Mouse (Mus musculus): ENCODE data around the gene H2-Ab1. TPM values are rescaled to one million over a fixed set of nuclear protein-coding genes. Genes with fewer than 3 reads are reported as not detected.

The H2-Ab1 gene
- polyA plus RNA-seq, 1 experiment from 2014 or later: 0.95 TPM

GRCm38 (mm10) chr17:34286501-34286900 lies 29.0 kb downstream of the H2-Ab1 start:
- Histone ChIP-seq H3K4me3 (replicated peaks; ENCODE audit: low read length) (no peak overlapping the region), H3K9ac (replicated peaks; ENCODE audit: low read depth, low read length) (no peak overlapping the region), H3K4me1 (replicated peaks; ENCODE audit: control insufficient read depth, insufficient read depth, low read length) (peaks cover 2% of the 10 kb centered on the region; the same call in 1 of the 2 replicates), H3K4me2 (ENCODE audit: low read length) (no peak overlapping the region), H3K9me3 (ENCODE audit: control insufficient read depth, low read length) (no peaks in the 10 kb centered on the region), H3K27ac (ENCODE audit: low read length) (no peak overlapping the region), H3K36me3 (ENCODE audit: control insufficient read depth, insufficient read depth) (no peaks in the 10 kb centered on the region), H3K27me3 (replicated peaks; ENCODE audit: control insufficient read depth, insufficient read depth, low read length) (no peaks in the 10 kb centered on the region)
- no peak for ATAC-seq
- WGBS: 83% methylated on average over 5 of the region's 5 CpGs

GRCm38 (mm10) chr17:34286999-34287398 lies 29.5 kb downstream of the H2-Ab1 start:
- H3K4me3 ChIP-seq (replicated peaks; ENCODE audit: low read length): no peak overlapping the region
- no peaks in the 10 kb centered on the region for H3K36me3 ChIP-seq (ENCODE audit: control insufficient read depth, insufficient read depth)
- no peak overlapping the region for H3K27ac ChIP-seq (ENCODE audit: low read length)
- no peaks in the 10 kb centered on the region for H3K9me3 ChIP-seq (ENCODE audit: control insufficient read depth, low read length)
- WGBS: 75% methylated on average over 6 of the region's 6 CpGs
- H3K27me3 ChIP-seq (replicated peaks; ENCODE audit: control insufficient read depth, insufficient read depth, low read length): no peaks in the 10 kb centered on the region
- H3K4me1 ChIP-seq (replicated peaks; ENCODE audit: control insufficient read depth, insufficient read depth, low read length): peaks cover 4% of the 10 kb centered on the region; the same call in 1 of the 2 replicates
- H3K4me2 ChIP-seq (ENCODE audit: low read length): no peak overlapping the region
- no peak for ATAC-seq
- H3K9ac ChIP-seq (replicated peaks; ENCODE audit: low read depth, low read length): no peak overlapping the region

GRCm38 (mm10) chr17:34287648-34288047 lies 30.2 kb downstream of the H2-Ab1 start, which contains the start of gene H2-Aa:
Gene H2-Aa (minus strand): TSS chr17:34287823.
- ATAC-seq: no peak; the same call in 1 of the 2 replicates
- Histone ChIP-seq H3K9ac (replicated peaks; ENCODE audit: low read depth, low read length) (no peak within 1 kb of the TSS), H3K4me3 (replicated peaks; ENCODE audit: low read length) (no peak within 1 kb of the TSS)

GRCm38 (mm10) chr17:34288131-34288530 lies 30.6 kb downstream of the H2-Ab1 start:
- 70% methylated on average over 3 of the region's 3 CpGs for WGBS
- H3K27me3 ChIP-seq (replicated peaks; ENCODE audit: control insufficient read depth, insufficient read depth, low read length): no peaks in the 10 kb centered on the region
- no peaks in the 10 kb centered on the region for H3K36me3 ChIP-seq (ENCODE audit: control insufficient read depth, insufficient read depth)
- ATAC-seq: no peak
- no peak overlapping the region for H3K4me2 ChIP-seq (ENCODE audit: low read length)
- peaks cover 4% of the 10 kb centered on the region; the same call in 1 of the 2 replicates for H3K4me1 ChIP-seq (replicated peaks; ENCODE audit: control insufficient read depth, insufficient read depth, low read length)
- H3K9ac ChIP-seq (replicated peaks; ENCODE audit: low read depth, low read length): no peak overlapping the region
- H3K9me3 ChIP-seq (ENCODE audit: control insufficient read depth, low read length): no peaks in the 10 kb centered on the region
- H3K27ac ChIP-seq (ENCODE audit: low read length): no peak overlapping the region
- no peak overlapping the region for H3K4me3 ChIP-seq (replicated peaks; ENCODE audit: low read length)

More at GRCm38 (mm10) chr17:34287648-34288047, 30.2 kb downstream of the H2-Ab1 start, which contains the start of gene H2-Aa:
- H3K9me3 ChIP-seq (ENCODE audit: control insufficient read depth, low read length): no peaks in the 10 kb centered on the region
- no peaks in the 10 kb centered on the region for H3K36me3 ChIP-seq (ENCODE audit: control insufficient read depth, insufficient read depth)
- H3K4me1 ChIP-seq (replicated peaks; ENCODE audit: control insufficient read depth, insufficient read depth, low read length): peaks cover 4% of the 10 kb centered on the region; the same call in 1 of the 2 replicates
- no peaks in the 10 kb centered on the region for H3K27me3 ChIP-seq (replicated peaks; ENCODE audit: control insufficient read depth, insufficient read depth, low read length)
- WGBS: 15% methylated on average over 8 of the region's 8 CpGs
- H3K27ac ChIP-seq (ENCODE audit: low read length): no peak within 1 kb of the TSS
- H3K4me2 ChIP-seq (ENCODE audit: low read length): no peak within 1 kb of the TSS

GRCm38 (mm10) chr17:34291609-34292008 lies 34.1 kb downstream of the H2-Ab1 start:
- 12% methylated on average over 8 of the region's 8 CpGs for WGBS
- no peak overlapping the region for H3K4me3 ChIP-seq (replicated peaks; ENCODE audit: low read length)

GRCm38 (mm10) chr17:34292570-34292969 lies 35.1 kb downstream of the H2-Ab1 start:
- no peak overlapping the region for H3K4me2 ChIP-seq (ENCODE audit: low read length)
- H3K27ac ChIP-seq (ENCODE audit: low read length): no peak overlapping the region
- 85% methylated on average over 4 of the region's 4 CpGs for WGBS
- no peaks in the 10 kb centered on the region for H3K9me3 ChIP-seq (ENCODE audit: control insufficient read depth, low read length)
- no peak for ATAC-seq
- no peaks in the 10 kb centered on the region for H3K36me3 ChIP-seq (ENCODE audit: control insufficient read depth, insufficient read depth)
- H3K27me3 ChIP-seq (replicated peaks; ENCODE audit: control insufficient read depth, insufficient read depth, low read length): no peaks in the 10 kb centered on the region
- H3K4me1 ChIP-seq (replicated peaks; ENCODE audit: control insufficient read depth, insufficient read depth, low read length): peaks cover 6% of the 10 kb centered on the region; the same call in 1 of the 2 replicates
- no peak overlapping the region for H3K4me3 ChIP-seq (replicated peaks; ENCODE audit: low read length)
- H3K9ac ChIP-seq (replicated peaks; ENCODE audit: low read depth, low read length): no peak overlapping the region

More at GRCm38 (mm10) chr17:34291609-34292008, 34.1 kb downstream of the H2-Ab1 start:
- H3K36me3 ChIP-seq (ENCODE audit: control insufficient read depth, insufficient read depth): no peaks in the 10 kb centered on the region
- H3K9ac ChIP-seq (replicated peaks; ENCODE audit: low read depth, low read length): no peak overlapping the region
- no peak overlapping the region for H3K4me2 ChIP-seq (ENCODE audit: low read length)
- no peaks in the 10 kb centered on the region for H3K9me3 ChIP-seq (ENCODE audit: control insufficient read depth, low read length)
- peaks cover 6% of the 10 kb centered on the region; the same call in 1 of the 2 replicates for H3K4me1 ChIP-seq (replicated peaks; ENCODE audit: control insufficient read depth, insufficient read depth, low read length)
- no peaks in the 10 kb centered on the region for H3K27me3 ChIP-seq (replicated peaks; ENCODE audit: control insufficient read depth, insufficient read depth, low read length)
- ATAC-seq: peak; percentile 94
- no peak overlapping the region for H3K27ac ChIP-seq (ENCODE audit: low read length)

- ATAC-seq: no peak
- Histone ChIP-seq H3K36me3 (ENCODE audit: control insufficient read depth, insufficient read depth) (no peaks in the 10 kb centered on the region), H3K9ac (replicated peaks; ENCODE audit: low read depth, low read length) (no peak overlapping the region), H3K4me3 (replicated peaks; ENCODE audit: low read length) (no peak overlapping the region), H3K27ac (ENCODE audit: low read length) (no peak overlapping the region), H3K4me2 (ENCODE audit: low read length) (no peak overlapping the region), H3K27me3 (replicated peaks; ENCODE audit: control insufficient read depth, insufficient read depth, low read length) (no peaks in the 10 kb centered on the region), H3K9me3 (ENCODE audit: control insufficient read depth, low read length) (no peaks in the 10 kb centered on the region), H3K4me1 (replicated peaks; ENCODE audit: control insufficient read depth, insufficient read depth, low read length) (peaks cover 6% of the 10 kb centered on the region; the same call in 1 of the 2 replicates)
- WGBS: 54% methylated on average over 2 of the region's 2 CpGs
Observed at GRCm38 (mm10) chr17:34293533-34293932, 36.0 kb downstream of the H2-Ab1 start.

- ATAC-seq: no peak
- Histone ChIP-seq H3K27me3 (replicated peaks; ENCODE audit: control insufficient read depth, insufficient read depth, low read length) (no peaks in the 10 kb centered on the region), H3K36me3 (ENCODE audit: control insufficient read depth, insufficient read depth) (no peaks in the 10 kb centered on the region), H3K4me3 (replicated peaks; ENCODE audit: low read length) (no peak overlapping the region), H3K4me1 (replicated peaks; ENCODE audit: control insufficient read depth, insufficient read depth, low read length) (peaks cover 6% of the 10 kb centered on the region; the same call in 1 of the 2 replicates), H3K9ac (replicated peaks; ENCODE audit: low read depth, low read length) (no peak overlapping the region), H3K9me3 (ENCODE audit: control insufficient read depth, low read length) (no peaks in the 10 kb centered on the region), H3K4me2 (ENCODE audit: low read length) (no peak overlapping the region), H3K27ac (ENCODE audit: low read length) (no peak overlapping the region)
- 73% methylated on average over 4 of the region's 4 CpGs for WGBS
Observed at GRCm38 (mm10) chr17:34294249-34294648, 36.8 kb downstream of the H2-Ab1 start.

GRCm38 (mm10) chr17:34295307-34295706 lies 37.8 kb downstream of the H2-Ab1 start:
- Histone ChIP-seq H3K9ac (replicated peaks; ENCODE audit: low read depth, low read length) (no peak overlapping the region), H3K4me2 (ENCODE audit: low read length) (no peak overlapping the region), H3K27me3 (replicated peaks; ENCODE audit: control insufficient read depth, insufficient read depth, low read length) (no peaks in the 10 kb centered on the region), H3K9me3 (ENCODE audit: control insufficient read depth, low read length) (no peaks in the 10 kb centered on the region), H3K4me3 (replicated peaks; ENCODE audit: low read length) (no peak overlapping the region), H3K4me1 (replicated peaks; ENCODE audit: control insufficient read depth, insufficient read depth, low read length) (peaks cover 6% of the 10 kb centered on the region; the same call in 1 of the 2 replicates), H3K27ac (ENCODE audit: low read length) (no peak overlapping the region), H3K36me3 (ENCODE audit: control insufficient read depth, insufficient read depth) (no peaks in the 10 kb centered on the region)
- no peak for ATAC-seq

Measured in forebrain, embryonic 16.5 days (tissue).